Mouse (Mus musculus) embryonic facial prominence, embryonic 11.5 days (tissue): ENCODE measurements at regions not wholly inside any gene's neighbourhood (a gene's known extent, or its start where the extent isn't known, plus 50 kb on each side); places are given as distances from the start of the nearest gene placed in this dataset.

Experiments used
- ATAC-seq: fragments of 200-750 bp; cut with Nextera tagmentation; replicated peaks from 2 replicates; pipeline ENCODE4 v1.8.0; 2017; ENCODE audit warnings: low read depth; ENCODE audit not compliant: insufficient number of reproducible peaks, low FRiP score, low TSS enrichment
- DNase-seq: peaks from one replicate; pipeline ENCODE4 v3.0.0-alpha.2; 2015; ENCODE audit warnings: low spot score
- H3K27ac ChIP-seq: fragments of 300-500 bp; sonication (generic); replicated peaks from 2 replicates; pipeline ENCODE4 v1.5.1; 2014; ENCODE audit warnings: mild to moderate bottlenecking, low read depth, low read length, control low read depth
- H3K27me3 ChIP-seq: fragments of 300-500 bp; sonication (generic); 2 replicates; pipeline ENCODE4 v1.6.1; 2014; ENCODE audit warnings: mild to moderate bottlenecking, low read length, moderate library complexity, mixed read lengths; ENCODE audit not compliant: control insufficient read depth, insufficient read depth
- H3K36me3 ChIP-seq: fragments of 300-500 bp; sonication (generic); replicated peaks from 2 replicates; pipeline ENCODE4 v1.6.1; 2014; ENCODE audit warnings: low read depth, mild to moderate bottlenecking, low read length, moderate library complexity, mixed read lengths; ENCODE audit not compliant: control insufficient read depth, insufficient read depth
- H3K4me1 ChIP-seq: fragments of 300-500 bp; sonication (generic); 2 replicates; pipeline ENCODE4 v1.6.1; 2014; ENCODE audit warnings: low read length, mixed read lengths; ENCODE audit not compliant: control insufficient read depth, insufficient read depth
- H3K4me2 ChIP-seq: fragments of 300-500 bp; sonication (generic); 2 replicates; pipeline ENCODE4 v1.6.1; 2014; ENCODE audit warnings: low read depth, mild to moderate bottlenecking, control low read depth, low read length, moderate library complexity
- H3K4me3 ChIP-seq: fragments of 300-500 bp; sonication (generic); 2 replicates; pipeline ENCODE4 v1.5.1; 2014; ENCODE audit warnings: low read depth, low read length, control low read depth
- H3K9ac ChIP-seq: fragments of 300-500 bp; sonication (generic); replicated peaks from 2 replicates; pipeline ENCODE4 v1.6.1; 2014; ENCODE audit warnings: mild to moderate bottlenecking, control low read depth, low read length
- H3K9me3 ChIP-seq: fragments of 300-500 bp; sonication (generic); replicated peaks from 2 replicates; pipeline ENCODE4 v1.6.1; 2016; ENCODE audit warnings: mild to moderate bottlenecking, low read length, inconsistent platforms, mixed read lengths; ENCODE audit not compliant: control insufficient read depth
- WGBS: fragments of 180-500 bp; shearing (Covaris S2); extraction: QIAGEN DNeasy Blood & Tissue Kit; methylation state at CpG from one replicate; pipeline ENCODE4 v1.1.7; 2014; 5-methylcytosine and 5-hydroxymethylcytosine counted together

DNA sequence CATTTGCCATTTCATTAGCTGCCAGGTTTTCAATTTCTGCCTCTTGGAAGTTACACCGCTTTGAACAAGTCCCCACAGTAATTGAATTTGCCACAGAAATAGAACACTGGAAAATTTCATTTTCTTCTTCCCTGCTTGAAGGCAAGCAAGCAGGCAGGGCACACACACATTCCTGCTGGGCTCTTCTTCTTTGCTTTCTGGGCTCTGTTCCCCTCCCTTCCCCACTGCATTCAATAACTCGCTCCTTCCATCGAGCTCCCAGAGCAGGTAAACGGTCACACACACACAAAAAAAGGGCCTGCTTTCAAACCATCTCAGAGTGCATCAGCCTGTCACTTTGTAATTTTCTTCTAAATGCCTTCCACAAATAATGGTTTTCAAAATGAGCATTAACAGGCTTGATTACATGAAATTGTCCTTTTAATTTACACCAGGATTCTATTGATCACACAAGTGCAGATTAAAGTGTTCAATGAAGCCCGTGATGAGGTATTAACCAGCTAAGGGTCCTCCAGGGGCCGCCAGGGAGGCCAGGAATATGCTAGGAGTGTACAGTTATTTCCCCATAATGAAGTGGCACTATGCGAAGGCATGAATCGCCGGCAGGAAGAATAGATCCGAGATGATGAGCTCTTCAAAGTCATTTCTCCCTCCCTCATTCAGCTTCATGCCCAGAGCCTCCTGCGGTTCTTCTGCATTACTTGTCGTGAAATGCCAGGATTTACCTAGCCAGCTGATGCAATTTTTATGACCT, 186.8 kb downstream of the Gpat3 start:
- Histone ChIP-seq H3K9ac (no peak overlapping the region), H3K36me3 (no peaks in the 10 kb centered on the region), H3K4me1 (no peaks in the 10 kb centered on the region), H3K4me3 (no peak overlapping the region), H3K9me3 (no peaks in the 10 kb centered on the region), H3K27me3 (no peaks in the 10 kb centered on the region), H3K4me2 (no peak overlapping the region), H3K27ac (no peak overlapping the region)
- ATAC-seq, result no peak
- DNase-seq, result peak; percentile 42
- WGBS, result 70% methylated on average over 12 of the region's 12 CpGs

DNA sequence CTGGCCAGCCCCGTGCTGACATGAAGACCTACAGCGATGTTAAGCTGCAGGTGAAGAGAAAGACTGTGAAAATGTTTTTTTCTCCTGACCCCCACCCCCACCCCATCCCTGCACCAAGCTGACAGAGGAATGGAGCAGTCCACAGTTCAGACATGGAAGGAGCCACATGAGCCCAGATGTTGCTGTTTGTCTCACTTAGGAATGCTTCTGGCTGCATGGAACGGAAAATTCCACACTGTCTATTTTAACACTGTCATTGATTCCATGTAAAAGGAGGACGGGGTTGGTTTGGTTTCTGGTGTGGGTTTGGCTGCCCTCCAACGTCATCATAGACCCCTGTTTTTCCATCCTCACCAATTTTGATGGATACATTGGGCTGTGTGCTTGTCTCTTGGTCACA, 179.3 kb downstream of the Gpat3 start:
- WGBS, result 77% methylated on average over 5 of the region's 5 CpGs
- Histone ChIP-seq H3K9ac (no peak overlapping the region), H3K36me3 (no peaks in the 10 kb centered on the region), H3K27me3 (no peaks in the 10 kb centered on the region), H3K4me3 (no peak overlapping the region), H3K27ac (no peak overlapping the region), H3K4me2 (no peak overlapping the region), H3K9me3 (no peaks in the 10 kb centered on the region), H3K4me1 (no peaks in the 10 kb centered on the region)
- DNase-seq (no peak), ATAC-seq (no peak)

DNA sequence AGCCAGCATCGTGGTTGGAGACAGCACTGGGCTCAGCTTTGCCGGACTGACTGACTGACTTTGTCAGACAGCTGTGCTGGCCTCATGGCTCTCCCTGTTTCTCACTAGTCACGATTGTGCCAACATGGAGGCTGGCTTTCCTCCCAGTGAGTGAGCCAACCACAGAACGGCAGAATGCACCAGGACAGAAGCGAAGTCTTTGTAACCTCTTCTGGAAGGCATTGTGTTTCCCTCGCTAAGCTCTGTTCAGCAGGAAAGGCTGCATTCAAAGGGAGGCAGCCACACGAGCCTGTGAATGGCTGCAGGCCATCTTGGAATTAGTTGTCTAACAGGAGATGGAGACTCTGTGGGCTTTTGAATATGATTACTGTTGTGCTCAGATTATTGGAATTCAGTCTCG, 178.3 kb downstream of the Gpat3 start:
- 51% methylated on average over 8 of the region's 8 CpGs for WGBS
- ATAC-seq, result no peak

DNA sequence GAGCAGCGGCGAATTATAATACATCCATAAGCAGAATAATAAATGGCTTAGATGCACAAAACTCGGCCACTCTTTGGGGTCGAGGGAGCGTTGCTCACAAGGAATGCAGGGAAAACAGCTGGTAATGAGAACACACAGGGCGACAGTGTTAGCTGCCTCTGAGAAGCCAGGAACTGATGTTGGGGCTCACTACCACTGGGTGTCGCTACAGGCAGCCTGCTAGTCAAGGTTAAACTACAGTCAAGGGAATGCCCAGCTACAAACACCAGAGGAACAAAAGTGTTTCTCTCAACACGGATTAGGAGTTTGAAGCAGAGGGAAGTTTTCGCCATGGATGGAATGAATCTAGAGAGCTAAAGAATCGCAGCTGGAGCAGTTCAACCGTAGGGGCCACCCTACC, 175.3 kb downstream of the Gpat3 start:
- 5% methylated on average over 11 of the region's 11 CpGs for WGBS
- H3K9me3 ChIP-seq, result no peaks in the 10 kb centered on the region
- no peaks in the 10 kb centered on the region for H3K4me1 ChIP-seq
- DNase-seq (peak; percentile 88), ATAC-seq (no peak; the same call in 1 of the 2 replicates)
- no peak overlapping the region for H3K4me2 ChIP-seq
- no peak overlapping the region for H3K9ac ChIP-seq
- H3K27ac ChIP-seq, result no peak overlapping the region
- no peak overlapping the region for H3K4me3 ChIP-seq
- no peaks in the 10 kb centered on the region for H3K27me3 ChIP-seq
- H3K36me3 ChIP-seq, result no peaks in the 10 kb centered on the region

More for the DNA sequence above, 178.3 kb downstream of the Gpat3 start:
- H3K4me1 ChIP-seq, result no peaks in the 10 kb centered on the region
- H3K4me2 ChIP-seq, result no peak overlapping the region
- DNase-seq, result no peak
- H3K27ac ChIP-seq, result no peak overlapping the region
- H3K4me3 ChIP-seq, result no peak overlapping the region
- no peaks in the 10 kb centered on the region for H3K36me3 ChIP-seq
- H3K9me3 ChIP-seq, result no peaks in the 10 kb centered on the region
- H3K27me3 ChIP-seq, result no peaks in the 10 kb centered on the region
- no peak overlapping the region for H3K9ac ChIP-seq

DNA sequence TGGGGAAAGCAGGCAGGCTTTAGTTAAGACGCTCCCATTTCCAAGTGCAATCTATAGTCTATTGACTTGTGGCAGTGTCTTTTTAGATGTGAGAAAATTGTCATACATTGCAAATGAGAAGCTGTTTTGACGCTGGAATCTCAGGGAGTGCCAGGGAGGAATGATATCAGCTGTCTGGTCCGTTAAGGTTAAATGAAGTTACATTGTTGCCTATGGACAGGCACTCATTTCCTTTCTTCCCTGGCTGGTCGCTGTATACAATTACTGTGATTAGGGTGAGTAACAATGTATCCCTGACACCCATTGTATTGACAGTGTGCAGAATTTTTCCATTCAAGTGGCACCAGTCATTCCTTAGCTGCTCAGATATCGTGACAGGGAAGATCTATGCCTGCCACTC, 168.3 kb downstream of the Gpat3 start:
- no peaks in the 10 kb centered on the region for H3K36me3 ChIP-seq
- 79% methylated on average over 5 of the region's 5 CpGs for WGBS
- H3K4me1 ChIP-seq, result no peaks in the 10 kb centered on the region
- H3K9ac ChIP-seq, result no peak overlapping the region
- no peaks in the 10 kb centered on the region for H3K27me3 ChIP-seq
- DNase-seq, result no peak
- no peak overlapping the region for H3K27ac ChIP-seq
- no peak overlapping the region for H3K4me3 ChIP-seq
- no peak overlapping the region for H3K4me2 ChIP-seq
- H3K9me3 ChIP-seq, result no peaks in the 10 kb centered on the region
- no peak for ATAC-seq

DNA sequence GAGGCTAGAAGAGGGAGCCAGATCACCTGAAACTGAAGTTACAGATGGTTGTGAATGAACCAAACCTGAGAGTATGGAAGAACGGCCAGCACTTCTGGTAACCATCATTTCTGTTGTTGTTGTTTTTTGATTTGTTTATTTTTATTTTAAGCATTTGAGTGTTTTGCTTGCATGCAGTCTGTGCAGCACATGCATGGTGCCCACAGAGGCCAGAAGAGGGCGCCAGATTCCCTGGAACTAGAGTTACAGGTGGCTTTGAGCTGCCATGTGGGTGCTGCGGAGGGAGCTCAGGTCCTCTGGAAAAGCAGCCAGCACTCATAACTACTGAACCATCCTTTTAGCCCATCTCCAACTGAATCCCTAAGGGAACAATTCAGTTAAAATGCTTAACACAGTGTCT, 159.7 kb downstream of the Gpat3 start:
- Histone ChIP-seq H3K9me3 (no peaks in the 10 kb centered on the region), H3K9ac (no peak overlapping the region), H3K4me3 (no peak overlapping the region), H3K27ac (no peak overlapping the region), H3K36me3 (no peaks in the 10 kb centered on the region), H3K4me2 (no peak overlapping the region), H3K4me1 (no peaks in the 10 kb centered on the region), H3K27me3 (no peaks in the 10 kb centered on the region)
- ATAC-seq, result no peak
- 69% methylated on average over 3 of the region's 3 CpGs for whole genome bisulfite sequencing
- DNase-seq, result no peak

DNA sequence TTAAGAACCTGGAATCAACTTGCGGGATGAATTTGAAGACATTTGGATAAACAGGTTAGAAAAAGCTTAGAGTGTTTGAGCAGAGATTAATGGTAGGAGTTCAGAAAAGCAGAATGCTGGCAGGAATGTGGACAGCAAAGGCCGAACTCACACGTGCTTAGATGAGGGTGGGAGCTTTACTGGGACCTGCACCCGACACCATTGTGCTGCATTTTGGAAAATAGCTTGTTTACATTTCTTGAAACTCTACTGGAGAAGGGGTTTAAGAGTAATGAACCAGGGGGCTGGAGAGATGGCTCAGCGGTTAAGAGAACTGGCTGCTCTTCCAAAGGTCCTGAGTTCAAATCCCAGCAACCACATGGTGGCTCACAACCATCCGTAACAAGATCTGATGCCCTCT, 154.9 kb downstream of the Gpat3 start:
- Histone ChIP-seq H3K9ac (no peak overlapping the region), H3K4me3 (no peak overlapping the region), H3K27me3 (no peaks in the 10 kb centered on the region), H3K9me3 (no peaks in the 10 kb centered on the region), H3K36me3 (no peaks in the 10 kb centered on the region), H3K4me2 (no peak overlapping the region), H3K27ac (no peak overlapping the region), H3K4me1 (no peaks in the 10 kb centered on the region)
- DNase-seq (no peak), ATAC-seq (no peak)
- 92% methylated on average over 6 of the region's 6 CpGs for WGBS

DNA sequence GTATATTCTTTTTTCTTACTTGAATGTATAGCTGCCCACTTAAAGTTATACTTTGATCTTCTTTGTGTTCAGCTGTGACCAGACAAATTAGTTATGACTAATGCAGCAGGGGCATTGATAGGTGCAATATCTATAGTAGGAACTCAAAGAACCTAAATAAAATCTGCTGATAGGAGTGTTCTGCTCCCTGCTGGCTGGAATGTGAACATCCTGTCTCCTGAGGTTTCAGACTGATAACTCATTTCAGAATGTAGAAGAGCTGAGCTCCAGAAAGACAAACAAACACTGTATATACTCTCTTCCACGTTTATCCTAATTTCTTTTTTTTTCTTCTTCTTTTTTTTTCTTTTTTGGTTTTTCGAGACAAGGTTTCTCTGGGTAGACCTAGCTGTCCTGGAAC, 146.9 kb downstream of the Gpat3 start:
- Histone ChIP-seq H3K9ac (no peak overlapping the region), H3K4me3 (no peak overlapping the region), H3K27me3 (no peaks in the 10 kb centered on the region), H3K9me3 (no peaks in the 10 kb centered on the region), H3K36me3 (no peaks in the 10 kb centered on the region), H3K27ac (no peak overlapping the region), H3K4me2 (no peak overlapping the region), H3K4me1 (no peaks in the 10 kb centered on the region)
- DNase-seq (no peak), ATAC-seq (no peak)
- 67% methylated on average over 2 of the region's 2 CpGs for WGBS
